Mouse (Mus musculus) cerebellum, adult 18-20 months (tissue): ENCODE data around the gene Zfp420.

Experiments used
- DNase-seq, 2 experiments: peaks; one replicate each; pipeline ENCODE4 v3.0.0; 2021

Gene Zfp420

GRCm38 (mm10) chr7:29905966-29906681 lies 46.3 kb downstream of the Zfp420 start, which contains the start of gene Zfp27:
TSS of gene Zfp27 (minus strand) at chr7:29906572.
- DNase-seq = peak; percentile 72 to 76

GRCm38 (mm10) chr7:29906682-29907058 lies 46.9 kb downstream of the Zfp420 start:
- peak in 1 of 2 experiments; percentile 32 for DNase-seq

GRCm38 (mm10) chr7:29907206-29907605 lies 47.4 kb downstream of the Zfp420 start:
- DNase-seq = no peak

GRCm38 (mm10) chr7:29908130-29908950 lies 48.6 kb downstream of the Zfp420 start, which contains the start of gene Zfp383:
TSS of gene Zfp383 (plus strand) at chr7:29908223.
- peak; percentile 83 to 85 for DNase-seq

- no peak for DNase-seq
These were observed 50.5 kb downstream of the Zfp420 start for GRCm38 (mm10) chr7:29910252-29910651.

- no peak for DNase-seq
These were observed 52.4 kb downstream of the Zfp420 start for GRCm38 (mm10) chr7:29912172-29912571.

GRCm38 (mm10) chr7:29917371-29918061 lies 57.7 kb downstream of the Zfp420 start:
- no peak for DNase-seq

- DNase-seq = no peak
These were observed 58.3 kb downstream of the Zfp420 start for GRCm38 (mm10) chr7:29918062-29918453.

- DNase-seq = no peak
These were observed 61.8 kb downstream of the Zfp420 start for GRCm38 (mm10) chr7:29921439-29922093.

- DNase-seq = no peak
These were observed 63.0 kb downstream of the Zfp420 start for GRCm38 (mm10) chr7:29922780-29923179.
